Mouse (Mus musculus): ENCODE measurements around the gene Auts2. TPM values are rescaled to one million over a fixed set of nuclear protein-coding genes. Genes with fewer than 3 reads are reported as not detected.
A peak's percentile ranks its signal among the peaks of the same experiment; 100 is the strongest.

Gene Auts2
- polyA plus RNA-seq, 1 experiment from 2014 or later: 24.7 TPM

DNA sequence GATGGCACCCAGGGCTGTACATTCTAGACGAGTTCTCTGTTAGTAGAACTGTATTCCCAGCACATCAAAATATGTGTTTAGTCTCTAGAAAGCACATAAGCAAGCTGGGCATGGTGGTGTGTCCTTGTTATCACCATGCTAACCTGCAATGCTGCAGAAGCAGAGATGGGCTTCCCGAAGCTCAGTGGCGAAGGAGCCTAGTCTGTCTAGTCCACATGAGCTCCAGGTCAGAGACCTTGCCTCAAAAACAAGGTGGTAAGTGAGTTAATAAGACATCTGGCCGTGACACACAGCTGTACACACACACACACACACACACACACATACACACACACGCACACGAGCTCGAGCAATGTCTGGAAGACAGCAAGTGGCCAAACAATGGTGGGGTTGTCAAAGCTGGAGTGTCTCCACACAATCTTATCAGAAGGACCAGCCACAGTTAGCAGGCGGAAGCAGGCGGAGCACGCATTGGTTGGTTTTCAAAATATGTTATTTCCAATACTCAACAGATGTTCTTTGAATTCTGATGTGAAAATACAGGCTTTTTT, 729.1 kb downstream of the Auts2 start:
- H3K4me3 ChIP-seq: no peak overlapping the region
- H3K9me3 ChIP-seq: no peaks in the 10 kb centered on the region
- peaks cover 42% of the 10 kb centered on the region for H3K4me1 ChIP-seq
- peak overlapping the region; percentile 56; the same call in 1 of the 2 replicates for H3K27ac ChIP-seq
- no peaks in the 10 kb centered on the region for H3K36me3 ChIP-seq
- DNase-seq (ENCODE audit: low spot score): peak; percentile 88
- 31% methylated on average over 10 of the region's 10 CpGs for WGBS
- H3K27me3 ChIP-seq (ENCODE audit: insufficient read depth, poor library complexity, severe bottlenecking): no peaks in the 10 kb centered on the region

DNA sequence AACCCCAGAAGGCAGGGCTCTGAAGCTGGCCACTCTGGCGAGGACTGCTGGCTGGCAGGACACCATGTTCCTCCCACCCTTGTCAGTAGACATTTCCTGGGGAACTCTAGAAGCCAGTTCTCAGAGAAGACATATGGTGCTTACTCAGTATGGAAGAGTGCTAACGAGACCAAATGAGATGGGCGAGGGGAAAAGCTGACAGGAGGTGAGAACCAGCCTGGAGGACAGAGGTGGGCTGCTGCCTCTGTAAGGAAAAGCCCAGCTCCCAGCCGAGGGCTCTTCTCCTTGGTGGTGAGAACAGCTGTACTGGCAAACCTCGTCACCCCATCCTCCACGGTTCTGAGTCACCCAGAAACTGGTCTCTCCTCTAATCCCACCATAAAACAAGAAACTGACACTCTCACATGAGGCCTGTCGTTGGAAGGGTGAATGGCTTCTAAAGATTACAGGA, 729.8 kb downstream of the Auts2 start:
- no peaks in the 10 kb centered on the region for H3K27me3 ChIP-seq (ENCODE audit: insufficient read depth, poor library complexity, severe bottlenecking)
- WGBS: 45% methylated on average over 7 of the region's 7 CpGs
- H3K4me1 ChIP-seq: peaks cover 42% of the 10 kb centered on the region
- no peaks in the 10 kb centered on the region for H3K9me3 ChIP-seq
- H3K36me3 ChIP-seq: no peaks in the 10 kb centered on the region
- H3K4me3 ChIP-seq: no peak overlapping the region
- peak overlapping the region; percentile 56; the same call in 1 of the 2 replicates for H3K27ac ChIP-seq
- DNase-seq (ENCODE audit: low spot score): no peak

DNA sequence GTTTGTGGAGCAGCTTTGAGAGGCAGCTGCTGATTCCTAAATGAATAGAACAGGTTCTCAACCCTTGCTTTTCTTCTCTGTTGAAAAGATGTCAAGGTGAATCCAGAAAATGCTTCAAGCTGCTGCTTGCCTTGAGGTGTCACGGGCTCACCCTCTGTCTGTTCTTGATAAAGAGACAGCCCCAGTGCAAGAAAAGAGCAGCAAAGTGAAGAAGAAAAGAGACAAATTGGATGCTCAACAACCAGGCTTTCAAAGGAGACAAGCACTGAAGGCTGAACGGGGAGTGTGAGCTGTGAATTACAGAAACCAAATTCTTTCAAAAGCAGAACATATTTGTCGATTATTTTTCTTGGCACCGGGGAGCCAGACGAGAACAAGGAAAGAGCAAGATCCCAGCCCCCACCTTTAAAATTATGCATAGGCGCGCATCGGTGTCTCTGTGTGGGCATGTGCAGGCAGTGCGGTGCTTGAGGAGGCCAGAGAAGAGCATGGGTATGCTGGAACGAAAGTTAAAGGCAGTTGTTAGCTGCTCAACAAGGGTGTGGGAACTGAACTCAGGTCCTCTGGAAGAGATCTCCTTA, 730.6 kb downstream of the Auts2 start:
- H3K36me3 ChIP-seq: no peaks in the 10 kb centered on the region
- H3K4me3 ChIP-seq: no peak overlapping the region
- H3K9me3 ChIP-seq: no peaks in the 10 kb centered on the region
- no peak for DNase-seq (ENCODE audit: low spot score)
- H3K27ac ChIP-seq: peak overlapping the region; percentile 56; the same call in 1 of the 2 replicates
- WGBS: 73% methylated on average over 10 of the region's 10 CpGs
- H3K27me3 ChIP-seq (ENCODE audit: insufficient read depth, poor library complexity, severe bottlenecking): no peaks in the 10 kb centered on the region
- peaks cover 46% of the 10 kb centered on the region for H3K4me1 ChIP-seq

DNA sequence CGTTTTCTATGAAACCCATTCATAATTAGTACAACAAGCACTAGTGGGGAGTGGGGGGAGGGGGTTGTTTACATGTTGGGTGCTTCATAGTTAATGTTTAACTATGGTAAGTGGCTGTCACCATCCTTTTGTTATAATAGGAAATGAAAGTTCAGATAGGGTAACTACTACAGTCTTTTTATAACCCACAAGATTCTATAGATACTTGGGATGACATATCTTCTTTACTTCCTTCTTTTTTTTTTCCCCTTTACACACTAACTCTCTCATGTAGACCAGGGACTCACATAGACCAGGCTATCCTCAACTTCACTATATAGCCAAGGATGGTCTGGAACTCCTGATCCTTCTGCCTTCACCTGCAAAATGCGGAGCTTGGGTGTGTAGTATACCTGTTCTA, 736.8 kb downstream of the Auts2 start:
- H3K4me3 ChIP-seq: no peak overlapping the region
- peaks cover 39% of the 10 kb centered on the region for H3K4me1 ChIP-seq
- no peaks in the 10 kb centered on the region for H3K9me3 ChIP-seq
- H3K27ac ChIP-seq: no peak overlapping the region
- WGBS: 86% methylated on average over 2 of the region's 2 CpGs
- no peaks in the 10 kb centered on the region for H3K27me3 ChIP-seq (ENCODE audit: insufficient read depth, poor library complexity, severe bottlenecking)
- no peak for DNase-seq (ENCODE audit: low spot score)
- H3K36me3 ChIP-seq: no peaks in the 10 kb centered on the region

DNA sequence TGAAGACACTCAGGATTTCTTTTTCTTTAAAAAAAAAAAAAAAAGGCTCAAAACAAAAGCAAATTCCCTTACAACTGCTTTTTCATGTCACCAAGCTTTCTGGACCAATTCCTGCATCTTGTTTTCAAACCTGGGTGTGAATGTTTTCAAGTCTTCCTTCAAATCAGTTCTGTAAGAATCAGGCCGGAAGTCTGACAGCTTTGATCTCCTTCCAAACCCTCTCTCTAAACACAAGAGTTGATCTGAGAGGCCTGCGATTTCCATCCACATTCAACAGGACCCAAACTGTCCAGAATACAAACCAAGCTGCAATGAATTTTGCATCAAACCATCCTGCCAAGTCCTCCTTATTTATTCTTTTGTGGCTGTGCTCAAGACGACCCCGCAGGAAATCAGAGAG, 737.9 kb downstream of the Auts2 start:
- no peaks in the 10 kb centered on the region for H3K36me3 ChIP-seq
- WGBS: 71% methylated on average over 4 of the region's 4 CpGs
- H3K9me3 ChIP-seq: no peaks in the 10 kb centered on the region

DNA sequence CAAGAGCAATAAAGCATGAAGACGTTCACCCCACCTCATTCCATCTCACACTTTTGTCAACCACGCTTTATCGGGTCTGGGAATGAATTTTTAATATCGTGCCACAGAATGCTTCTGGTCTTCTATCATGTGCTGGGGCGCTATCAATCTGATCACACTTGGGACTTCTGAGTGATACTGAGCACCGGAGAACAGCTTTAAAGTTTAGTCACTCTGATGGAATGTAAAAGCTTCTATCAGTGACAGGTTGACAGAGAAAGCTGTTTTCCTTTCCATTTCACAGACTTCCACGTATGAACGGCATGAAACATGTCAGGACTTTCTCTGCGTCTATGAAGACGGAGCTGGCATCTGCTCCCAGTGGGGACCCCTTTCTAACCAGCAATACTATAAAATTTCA, 739.5 kb downstream of the Auts2 start:
- 42% methylated on average over 10 of the region's 10 CpGs for WGBS
- no peaks in the 10 kb centered on the region for H3K9me3 ChIP-seq
- no peaks in the 10 kb centered on the region for H3K36me3 ChIP-seq
- H3K4me3 ChIP-seq: no peak overlapping the region
- H3K4me1 ChIP-seq: peaks cover 34% of the 10 kb centered on the region
- no peak overlapping the region for H3K27ac ChIP-seq
- H3K27me3 ChIP-seq (ENCODE audit: insufficient read depth, poor library complexity, severe bottlenecking): 0 out of 2 replicates have a peak, but pooled peaks cover 3% of the 10 kb centered on the region
- DNase-seq (ENCODE audit: low spot score): no peak

More for the DNA sequence above, 737.9 kb downstream of the Auts2 start:
- no peak overlapping the region for H3K27ac ChIP-seq
- DNase-seq (ENCODE audit: low spot score): no peak
- H3K4me3 ChIP-seq: no peak overlapping the region
- peaks cover 34% of the 10 kb centered on the region for H3K4me1 ChIP-seq
- H3K27me3 ChIP-seq (ENCODE audit: insufficient read depth, poor library complexity, severe bottlenecking): no peaks in the 10 kb centered on the region

DNA sequence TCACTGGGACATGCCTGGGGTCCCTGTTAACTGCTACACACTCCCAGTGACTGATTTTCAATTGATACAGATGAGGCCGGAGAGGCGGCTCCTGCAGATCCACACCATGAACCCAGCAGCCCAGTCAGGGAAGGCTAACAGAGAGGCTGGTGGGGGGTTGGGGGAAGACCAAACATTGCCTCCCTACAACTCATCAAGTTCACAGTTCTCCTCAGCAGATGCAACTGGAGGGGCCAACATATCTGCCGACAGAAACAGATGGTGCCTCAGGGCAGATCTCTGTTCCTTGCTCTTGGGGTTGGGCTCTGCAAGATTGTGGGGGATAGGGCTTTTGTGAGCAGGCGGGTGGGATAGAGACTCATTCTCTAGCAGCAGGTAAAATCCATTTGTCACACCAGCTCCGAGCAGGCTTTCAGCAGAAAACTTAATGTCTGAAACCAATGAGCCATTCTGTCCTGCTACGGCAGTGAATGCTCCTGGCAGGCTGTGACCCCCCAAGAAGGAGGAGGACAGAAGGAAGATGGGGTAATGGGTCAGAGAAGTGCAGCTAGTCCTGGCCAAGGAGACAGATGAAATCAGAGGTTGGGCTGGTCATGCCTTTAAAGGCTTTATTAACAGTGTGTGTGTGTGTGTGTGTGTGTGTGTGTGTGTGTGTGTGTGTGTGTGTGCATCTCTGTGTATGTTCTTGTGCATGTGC, 740.7 kb downstream of the Auts2 start:
- Histone ChIP-seq H3K9me3 (no peaks in the 10 kb centered on the region), H3K4me1 (peaks cover 25% of the 10 kb centered on the region), H3K27me3 (ENCODE audit: insufficient read depth, poor library complexity, severe bottlenecking) (0 out of 2 replicates have a peak, but pooled peaks cover 3% of the 10 kb centered on the region), H3K27ac (no peak overlapping the region), H3K4me3 (no peak overlapping the region), H3K36me3 (no peaks in the 10 kb centered on the region)
- 36% methylated on average over 6 of the region's 6 CpGs for WGBS
- DNase-seq (ENCODE audit: low spot score): no peak

DNA sequence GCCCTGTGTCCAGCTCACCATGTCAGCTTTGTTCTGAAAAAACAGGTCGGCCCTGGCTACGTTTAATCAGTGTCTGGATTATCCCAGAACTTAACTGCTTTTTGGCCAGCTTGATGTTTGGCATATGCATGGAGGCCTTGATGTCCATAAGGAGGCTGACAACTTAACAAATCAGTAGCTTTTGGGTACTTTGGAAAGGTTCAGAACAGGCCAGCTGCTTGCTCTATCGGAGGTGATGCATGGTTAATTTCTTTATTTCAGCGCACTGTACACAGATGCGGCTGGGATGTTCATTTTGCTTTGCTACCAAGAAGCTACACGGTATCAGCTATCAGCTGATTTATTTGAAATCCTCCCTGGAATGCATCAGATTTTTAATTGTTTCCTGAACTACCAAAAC, 741.2 kb downstream of the Auts2 start:
- 64% methylated on average over 6 of the region's 6 CpGs for WGBS
- H3K27ac ChIP-seq: no peak overlapping the region
- H3K9me3 ChIP-seq: no peaks in the 10 kb centered on the region
- H3K36me3 ChIP-seq: no peaks in the 10 kb centered on the region
- H3K27me3 ChIP-seq (ENCODE audit: insufficient read depth, poor library complexity, severe bottlenecking): peaks cover 5% of the 10 kb centered on the region; the same call in 1 of the 2 replicates
- peaks cover 25% of the 10 kb centered on the region for H3K4me1 ChIP-seq
- no peak for DNase-seq (ENCODE audit: low spot score)
- H3K4me3 ChIP-seq: no peak overlapping the region

DNA sequence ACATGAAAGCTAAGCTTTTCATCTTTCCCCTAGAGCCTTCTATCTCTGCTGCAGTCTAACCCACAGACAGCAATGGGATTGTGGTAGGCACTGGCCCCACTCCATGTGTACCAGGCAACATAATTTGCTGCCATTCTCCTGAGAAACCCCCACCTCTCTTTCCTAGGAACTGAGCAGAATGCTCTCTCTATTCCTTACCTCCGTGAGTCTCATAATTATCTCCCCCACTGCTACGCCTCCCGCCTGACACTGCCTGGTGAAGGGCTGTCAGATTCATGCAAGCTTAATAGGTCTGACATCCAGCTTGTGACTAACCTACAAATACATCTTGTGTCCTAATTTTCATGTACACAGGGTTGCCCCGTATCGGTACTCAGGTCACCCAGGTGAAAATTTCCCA, 744.8 kb downstream of the Auts2 start:
- Histone ChIP-seq H3K27me3 (ENCODE audit: insufficient read depth, poor library complexity, severe bottlenecking) (peaks cover 31% of the 10 kb centered on the region), H3K36me3 (no peaks in the 10 kb centered on the region), H3K4me1 (peaks cover 25% of the 10 kb centered on the region), H3K27ac (no peak overlapping the region), H3K9me3 (no peaks in the 10 kb centered on the region), H3K4me3 (no peak overlapping the region)
- 69% methylated on average over 5 of the region's 5 CpGs for WGBS
- no peak for DNase-seq (ENCODE audit: low spot score)

DNA sequence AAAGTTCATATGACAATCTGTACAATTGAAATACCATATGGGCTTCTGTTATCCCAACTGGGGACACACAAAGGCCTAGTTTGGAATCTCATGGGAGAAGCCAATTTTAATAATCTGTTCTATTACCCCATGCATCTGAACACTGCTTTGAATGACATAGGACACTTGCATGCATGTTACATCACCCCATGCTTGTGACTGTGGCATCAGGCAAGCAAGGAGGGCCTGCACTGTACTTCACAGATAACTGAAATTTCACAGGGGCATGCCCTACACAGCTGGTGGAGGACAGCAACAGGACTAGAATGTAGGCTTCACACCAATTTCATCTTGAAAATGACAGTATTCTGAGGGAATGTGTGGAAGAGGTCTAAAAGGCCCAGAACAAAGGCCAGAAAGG, 746.1 kb downstream of the Auts2 start:
- H3K9me3 ChIP-seq: no peaks in the 10 kb centered on the region
- DNase-seq (ENCODE audit: low spot score): no peak
- peaks cover 13% of the 10 kb centered on the region for H3K4me1 ChIP-seq
- H3K27me3 ChIP-seq (ENCODE audit: insufficient read depth, poor library complexity, severe bottlenecking): peaks cover 31% of the 10 kb centered on the region
- H3K4me3 ChIP-seq: no peak overlapping the region
- H3K27ac ChIP-seq: no peak overlapping the region
- no peaks in the 10 kb centered on the region for H3K36me3 ChIP-seq

DNA sequence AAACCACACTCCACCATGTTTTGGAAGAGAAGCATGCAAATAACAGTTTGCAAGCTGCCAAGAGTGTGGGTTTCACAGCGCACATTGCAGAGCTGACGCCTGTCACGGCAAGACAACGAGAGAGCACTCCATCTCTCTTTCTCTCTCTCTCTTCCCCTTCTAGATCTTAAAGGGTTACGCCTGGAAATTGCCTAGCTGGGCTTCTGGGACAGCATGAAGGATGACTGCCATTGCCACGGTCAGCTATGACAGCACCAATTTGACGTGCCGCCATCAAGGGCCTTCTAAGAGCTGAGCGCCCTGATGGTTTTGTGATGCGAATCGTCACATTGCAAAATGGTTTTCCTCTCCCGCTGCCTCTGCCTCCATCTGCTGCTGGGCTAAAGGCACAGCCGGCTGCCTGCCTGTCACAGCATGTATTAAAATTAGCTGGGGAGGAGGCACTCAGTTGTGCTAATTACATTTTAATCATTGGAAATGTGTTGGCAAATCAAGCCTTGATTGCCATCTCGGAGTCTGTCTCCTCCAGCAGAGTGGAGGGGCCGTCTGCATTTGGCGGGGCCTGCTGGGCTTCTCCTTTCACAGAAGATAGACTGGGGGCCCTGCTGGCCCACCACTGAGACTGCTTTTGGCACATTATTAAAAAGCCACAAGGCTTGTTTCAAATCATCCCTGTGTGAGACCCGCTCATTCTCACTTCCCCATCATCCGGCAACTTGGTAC, 748.6 kb downstream of the Auts2 start:
- H3K36me3 ChIP-seq: no peaks in the 10 kb centered on the region
- DNase-seq (ENCODE audit: low spot score): no peak
- H3K27me3 ChIP-seq (ENCODE audit: insufficient read depth, poor library complexity, severe bottlenecking): peaks cover 31% of the 10 kb centered on the region
- H3K4me1 ChIP-seq: peaks cover 11% of the 10 kb centered on the region
- 33% methylated on average over 18 of the region's 18 CpGs for WGBS
- no peak overlapping the region for H3K27ac ChIP-seq
- no peaks in the 10 kb centered on the region for H3K9me3 ChIP-seq
- peak overlapping the region; percentile 31; the same call in 1 of the 2 replicates for H3K4me3 ChIP-seq

DNA sequence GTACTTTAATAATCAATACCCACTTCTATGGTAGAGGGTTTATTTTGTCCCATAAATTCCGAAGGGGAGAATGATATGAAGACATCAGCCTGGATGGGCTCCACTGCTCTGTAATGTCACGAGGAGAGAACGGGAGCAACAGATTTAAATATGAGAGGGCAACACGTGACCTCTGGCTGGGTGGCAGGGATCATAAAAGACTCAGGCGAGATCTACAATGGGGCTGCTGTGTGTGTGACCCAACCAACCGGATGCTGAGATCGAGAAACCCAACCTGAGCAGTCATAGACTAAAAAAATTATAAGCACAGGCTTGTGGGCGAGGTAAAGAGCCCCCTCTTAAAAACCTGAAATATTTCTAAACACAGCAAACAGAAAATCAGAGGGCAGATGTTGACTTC, 753.5 kb downstream of the Auts2 start:
- WGBS: 75% methylated on average over 8 of the region's 8 CpGs
- peaks cover 9% of the 10 kb centered on the region; the same call in 1 of the 2 replicates for H3K27me3 ChIP-seq (ENCODE audit: insufficient read depth, poor library complexity, severe bottlenecking)
- no peaks in the 10 kb centered on the region for H3K9me3 ChIP-seq
- H3K27ac ChIP-seq: no peak overlapping the region
- peaks cover 4% of the 10 kb centered on the region for H3K4me1 ChIP-seq
- no peak overlapping the region for H3K4me3 ChIP-seq
- no peak for DNase-seq (ENCODE audit: low spot score)
- H3K36me3 ChIP-seq: no peaks in the 10 kb centered on the region

DNA sequence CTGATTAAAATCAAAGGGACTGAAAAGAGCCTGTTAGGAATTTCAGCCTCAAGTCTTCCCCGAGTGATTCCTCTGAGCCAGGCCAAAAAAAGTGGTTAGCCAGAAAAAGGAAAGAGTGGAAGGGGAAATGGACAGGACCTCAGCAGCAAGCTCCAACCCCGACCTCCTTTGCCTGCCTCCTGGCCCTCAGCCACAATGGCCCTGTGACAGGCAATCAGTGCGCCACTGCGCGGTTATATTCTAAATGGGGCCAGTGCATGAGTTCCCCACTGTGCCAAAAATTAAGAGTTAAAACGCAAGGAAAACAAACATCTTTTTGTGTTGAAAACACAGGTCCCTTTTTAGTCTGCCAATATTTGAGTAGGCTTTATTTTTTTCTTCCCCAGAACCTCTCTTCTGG, 755.1 kb downstream of the Auts2 start:
- Histone ChIP-seq H3K9me3 (no peaks in the 10 kb centered on the region), H3K27me3 (ENCODE audit: insufficient read depth, poor library complexity, severe bottlenecking) (no peaks in the 10 kb centered on the region; the same call in 1 of the 2 replicates), H3K36me3 (no peaks in the 10 kb centered on the region), H3K4me1 (peaks cover under 1% of the 10 kb centered on the region; the same call in 1 of the 2 replicates), H3K4me3 (no peak overlapping the region), H3K27ac (no peak overlapping the region)
- no peak for DNase-seq (ENCODE audit: low spot score)
- WGBS: 78% methylated on average over 6 of the region's 6 CpGs
